Mouse (Mus musculus) mouse trophoblast stem cell (cell line): Measurements from ENCODE around the gene Cry2.

ENCODE experiments used
- in situ Hi-C, 2 experiments: fragments of 300-500 bp; cut with MseI, MboI; formaldehyde crosslinking; loops; 2 replicates in 1 of 2; 3 replicates in 1 of 2; pipeline ENCODE4 v1.15.1; 2025

The Cry2 gene

DNA sequence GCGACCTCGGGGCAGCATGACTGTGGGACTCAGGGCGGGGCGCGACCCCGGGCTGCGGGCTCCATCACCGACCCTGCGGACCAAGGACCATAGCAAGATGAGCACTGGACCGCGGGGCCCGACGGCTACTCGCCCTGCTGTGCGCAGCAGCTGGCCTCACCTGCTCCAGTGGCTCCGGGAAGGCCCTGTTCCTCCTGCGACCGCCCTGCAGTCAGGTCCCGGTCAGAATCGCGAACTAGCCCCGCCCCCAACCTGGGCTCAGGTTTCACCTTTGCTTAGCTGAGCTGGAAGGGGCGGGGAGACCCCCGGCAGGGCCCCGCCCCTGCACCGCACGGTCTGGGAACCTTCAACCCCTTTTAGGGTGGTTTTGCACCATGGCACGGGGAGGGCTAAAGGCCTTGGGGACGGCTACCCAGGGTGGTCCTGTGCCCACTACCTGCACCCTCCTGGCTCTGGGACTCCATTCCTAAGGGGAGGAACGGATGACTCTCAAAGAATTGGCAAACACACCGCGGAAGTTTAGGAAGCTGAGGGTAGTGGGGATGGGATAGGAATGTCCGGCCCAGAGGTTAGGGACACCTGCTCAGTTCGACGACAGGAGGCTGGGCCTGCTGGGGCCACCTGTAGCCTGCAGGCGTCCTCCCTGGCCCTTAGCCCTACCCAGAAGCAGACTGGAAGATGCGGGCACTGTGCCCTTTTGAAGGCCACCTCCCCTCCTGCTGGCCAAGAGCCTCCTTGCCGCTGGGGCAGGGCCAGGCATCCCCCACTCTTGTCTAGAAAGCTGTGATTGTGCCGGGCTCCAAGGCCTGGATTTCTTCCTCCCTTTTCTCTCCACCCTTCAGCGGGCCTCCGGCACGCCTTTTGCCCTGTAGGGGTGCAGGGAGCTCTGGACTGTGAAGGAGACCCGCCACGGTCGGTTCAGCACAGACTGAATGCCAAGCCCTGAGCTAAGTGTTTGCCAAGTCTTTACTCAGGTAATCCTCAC is 62.7 kb downstream of the Cry2 start:
- in situ Hi-C loops, result no loop called here

GRCm38 (mm10) chr2:92370375-92370774 is 63.5 kb downstream of the Cry2 start:
- in situ Hi-C loops, result no loop called here

DNA sequence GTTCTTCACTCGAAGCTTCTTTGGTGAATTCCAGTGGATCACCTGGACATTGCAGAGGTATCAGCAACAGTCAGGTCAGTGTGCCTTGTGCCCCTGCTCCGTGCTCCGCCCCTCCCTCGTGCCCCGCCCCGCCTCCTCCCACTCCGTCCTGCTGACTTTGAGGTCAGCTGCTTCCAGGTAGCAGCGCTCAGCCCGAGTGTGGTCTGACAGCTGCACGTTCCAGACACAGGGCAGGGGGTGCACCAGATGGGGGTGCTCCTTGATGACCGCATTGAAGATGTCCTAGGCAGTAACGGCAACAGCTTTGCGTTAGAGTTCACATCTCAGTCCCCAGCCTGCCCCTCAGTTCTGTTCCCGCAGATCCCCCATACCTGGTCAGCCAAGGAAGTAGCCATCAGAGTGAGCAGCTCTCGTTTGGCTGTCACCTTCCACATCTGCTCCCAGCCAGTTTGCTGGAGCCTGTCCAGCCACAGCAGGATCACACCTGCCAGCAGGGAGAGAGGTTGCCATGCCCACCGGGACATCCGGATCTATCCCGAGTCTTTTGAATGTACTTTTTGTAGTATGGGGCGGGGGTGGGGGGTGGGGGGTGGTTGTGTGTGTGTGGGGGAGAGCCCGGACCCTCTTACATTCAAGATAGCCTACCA is 66.3 kb downstream of the Cry2 start:
- in situ Hi-C loops, result no loop called here

DNA sequence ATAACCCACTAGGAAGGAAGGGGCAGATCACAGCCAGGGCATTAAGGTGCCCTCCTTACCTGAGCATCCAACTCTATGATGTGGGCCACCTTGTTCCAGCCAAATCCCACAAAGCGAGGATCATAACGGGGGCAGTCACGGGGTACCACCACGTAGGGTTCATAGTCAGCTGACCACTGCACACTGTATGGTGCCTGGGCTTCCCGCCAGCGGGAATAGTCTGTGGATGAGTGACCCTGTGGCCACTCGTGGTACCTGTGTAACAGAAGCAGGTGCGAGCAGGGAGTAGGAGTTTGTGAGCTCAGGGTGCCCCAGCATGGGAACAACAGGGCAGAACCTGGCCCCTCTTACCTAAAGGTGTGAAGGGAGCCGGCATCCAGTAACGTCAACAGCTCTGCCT is 68.3 kb downstream of the Cry2 start:
- in situ Hi-C loops, result no loop called here

DNA sequence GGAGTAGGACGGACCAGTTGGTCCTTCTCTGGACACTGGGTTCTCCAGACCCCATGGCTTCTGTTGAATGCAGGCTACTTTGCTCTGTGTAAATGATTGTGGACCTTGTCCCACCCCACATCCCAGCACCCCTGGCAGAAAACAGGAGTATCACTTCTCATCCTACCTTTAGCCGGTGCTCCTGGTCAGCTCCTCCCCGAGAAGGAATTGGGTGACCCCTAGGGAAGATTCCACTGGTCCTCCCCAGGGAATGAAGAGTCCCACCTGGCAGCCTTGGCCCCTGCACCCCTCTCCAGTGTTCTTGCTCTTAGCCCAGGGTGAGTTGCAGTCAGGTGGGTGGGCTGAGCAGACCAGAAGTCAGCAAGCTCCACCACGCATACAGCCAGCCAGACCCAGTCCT is 69.8 kb downstream of the Cry2 start:
- in situ Hi-C loops, result no loop called here

GRCm38 (mm10) chr2:92362571-92363228 is 71.1 kb downstream of the Cry2 start:
- in situ Hi-C loops, result no loop called here

DNA sequence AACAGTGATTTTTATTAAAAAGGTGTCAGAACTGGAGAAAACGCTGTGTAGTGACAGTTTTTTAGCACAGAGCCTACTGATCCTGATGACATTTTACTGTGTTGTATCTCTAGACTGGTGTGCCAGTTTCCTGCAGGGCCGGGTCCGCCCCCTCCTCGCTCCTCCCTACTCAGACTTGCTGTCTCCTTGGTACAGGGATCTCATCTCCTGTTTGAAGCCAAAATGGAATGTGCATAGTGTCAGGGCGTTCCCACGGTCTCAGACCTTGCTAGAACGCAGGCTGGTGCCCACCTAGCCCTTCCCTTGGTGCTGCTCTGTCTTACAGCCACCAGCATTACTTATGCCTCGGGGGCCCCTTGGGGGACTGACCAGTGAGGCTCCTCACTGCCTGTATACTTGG is 72.0 kb downstream of the Cry2 start:
- in situ Hi-C loops, result no loop called here

- in situ Hi-C loops, result no loop called here
These were observed 73.0 kb downstream of the Cry2 start for GRCm38 (mm10) chr2:92360893-92361292.

DNA sequence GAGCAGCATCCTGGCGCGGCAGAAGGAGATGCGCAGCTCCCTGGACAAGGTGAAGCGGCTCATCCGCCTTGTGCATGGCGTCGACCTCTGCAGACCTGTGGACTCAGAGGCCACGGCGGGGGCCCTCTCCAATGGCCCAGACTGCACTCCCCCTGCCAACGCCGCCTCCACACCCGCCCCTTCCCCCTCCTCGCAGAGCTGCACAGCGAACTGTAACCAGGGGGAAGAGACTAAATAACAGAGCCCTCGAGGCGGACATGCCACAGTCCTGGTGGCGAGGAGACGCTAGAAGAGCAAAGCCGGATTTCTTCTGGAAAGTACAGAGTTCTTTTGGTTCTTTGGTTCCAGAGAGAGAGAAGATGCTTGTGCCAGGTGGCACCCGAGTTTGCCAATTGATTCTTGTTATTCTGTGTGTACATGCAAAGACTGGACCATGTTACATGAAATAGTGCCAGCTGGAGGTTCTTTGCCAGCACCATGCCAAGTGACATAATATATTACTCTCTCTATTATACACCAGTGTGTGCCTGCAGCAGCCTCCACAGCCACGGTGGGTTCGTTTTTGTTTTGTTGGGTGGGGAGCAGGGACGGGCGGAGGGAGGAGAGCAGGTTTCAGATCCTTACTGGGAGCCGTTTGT is 73.5 kb downstream of the Cry2 start:
- in situ Hi-C loops, result no loop called here

GRCm38 (mm10) chr2:92359301-92359700 is 74.5 kb downstream of the Cry2 start:
- in situ Hi-C loops, result no loop called here

- in situ Hi-C loops, result no loop called here
These were observed 79.6 kb downstream of the Cry2 start for GRCm38 (mm10) chr2:92354224-92354623.
